Mouse (Mus musculus): Measurements from ENCODE around the gene Misp. TPM values are rescaled to one million over a fixed set of nuclear protein-coding genes. Genes with fewer than 3 reads are reported as not detected.
A peak's percentile ranks its signal among the peaks of the same experiment; 100 is the strongest.

Gene Misp
- total RNA-seq, 4 experiments from 2014 or later = not detected

DNA sequence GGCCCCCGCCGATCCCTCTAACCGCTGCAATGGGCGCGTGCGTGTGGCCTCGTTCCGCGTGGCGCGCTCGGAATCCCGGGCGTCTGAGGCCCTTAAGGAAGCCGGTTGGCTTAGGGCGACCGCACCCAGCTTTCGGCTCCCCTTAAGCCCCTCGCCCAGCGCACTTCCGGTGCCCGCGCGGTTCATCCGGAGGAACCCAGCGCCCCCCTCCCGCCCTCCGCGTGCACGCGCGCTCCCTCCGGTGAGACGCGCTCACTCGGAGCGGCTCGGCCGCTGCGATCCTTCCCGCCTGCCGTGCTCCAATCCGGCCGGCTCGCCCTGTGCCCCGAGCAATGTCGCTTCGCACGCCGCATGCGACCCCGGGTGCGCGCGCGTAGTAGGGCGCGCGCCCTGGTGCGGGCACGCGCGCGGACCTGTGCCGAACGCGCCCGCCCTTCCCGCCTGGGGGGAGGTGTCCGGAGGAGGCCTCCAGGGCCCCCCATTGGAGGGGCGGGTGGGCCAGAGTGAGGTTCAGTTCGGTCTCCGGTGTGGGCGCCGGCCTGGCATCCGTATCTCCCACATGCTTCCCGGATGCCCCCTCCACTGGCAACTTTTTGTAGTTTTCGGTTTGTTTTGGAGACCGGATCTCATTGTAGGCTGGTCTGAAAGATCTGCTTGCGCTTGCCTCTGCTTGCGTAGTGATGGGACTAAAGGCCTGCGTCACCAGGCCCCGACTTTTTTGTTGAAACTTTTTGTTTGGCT is 34.2 kb downstream of the Misp start:
- DNase-seq (ENCODE audit: low spot score in 2 of 2) = peak in 1 of 2 experiments; percentile 50

DNA sequence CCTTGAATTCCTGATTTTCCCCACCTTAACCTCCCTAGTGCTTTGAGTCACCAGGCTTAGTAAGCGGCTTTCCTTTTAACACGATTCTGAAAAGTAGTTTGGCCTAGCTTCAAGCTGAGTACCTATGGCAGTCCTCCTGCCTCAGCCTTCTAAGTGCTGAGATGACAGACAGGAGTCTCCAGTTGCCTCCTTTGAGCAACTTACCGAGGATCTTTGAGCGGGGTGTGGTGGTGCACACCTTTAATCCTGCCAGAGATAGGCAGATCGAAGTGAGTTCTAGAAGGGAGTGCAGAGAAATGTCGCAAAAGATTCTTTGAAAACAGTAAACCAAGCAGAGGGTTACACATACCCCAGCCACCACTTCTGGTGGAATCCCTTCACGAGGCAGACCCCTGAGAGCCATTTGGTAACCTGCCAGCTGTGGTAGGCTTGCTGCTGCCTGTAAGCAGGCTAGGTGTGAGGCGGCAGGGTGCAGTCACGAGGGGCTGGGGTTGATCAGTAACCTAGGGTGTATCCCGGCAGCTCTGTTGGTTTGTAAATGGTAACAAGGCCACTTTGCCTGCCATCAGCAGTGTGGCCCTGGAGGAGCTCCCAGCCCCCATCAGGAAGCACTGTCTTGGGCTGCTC is 34.9 kb downstream of the Misp start:
- DNase-seq (ENCODE audit: low spot score in 2 of 2) = no peak

DNA sequence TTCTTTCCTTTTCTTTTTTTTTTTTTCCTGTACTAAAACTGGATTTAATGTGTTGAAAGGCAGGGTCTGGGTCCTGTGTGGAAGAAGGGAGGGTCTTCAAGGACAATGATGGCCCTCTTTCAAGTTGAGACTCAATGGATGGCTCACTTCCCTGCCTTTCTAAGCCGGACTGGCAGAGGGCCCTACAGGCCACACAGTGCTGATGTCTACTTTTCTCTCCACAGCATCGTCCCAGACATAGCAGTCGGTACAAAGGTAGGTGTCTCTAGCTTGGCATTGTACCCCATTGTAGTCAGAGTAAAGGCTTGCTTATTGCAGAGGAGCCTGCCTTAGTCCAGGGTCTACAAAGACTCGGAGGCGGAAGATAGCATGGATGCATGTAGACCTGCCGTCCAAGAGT is 35.5 kb downstream of the Misp start:
- DNase-seq (ENCODE audit: low spot score in 2 of 2) = no peak

DNA sequence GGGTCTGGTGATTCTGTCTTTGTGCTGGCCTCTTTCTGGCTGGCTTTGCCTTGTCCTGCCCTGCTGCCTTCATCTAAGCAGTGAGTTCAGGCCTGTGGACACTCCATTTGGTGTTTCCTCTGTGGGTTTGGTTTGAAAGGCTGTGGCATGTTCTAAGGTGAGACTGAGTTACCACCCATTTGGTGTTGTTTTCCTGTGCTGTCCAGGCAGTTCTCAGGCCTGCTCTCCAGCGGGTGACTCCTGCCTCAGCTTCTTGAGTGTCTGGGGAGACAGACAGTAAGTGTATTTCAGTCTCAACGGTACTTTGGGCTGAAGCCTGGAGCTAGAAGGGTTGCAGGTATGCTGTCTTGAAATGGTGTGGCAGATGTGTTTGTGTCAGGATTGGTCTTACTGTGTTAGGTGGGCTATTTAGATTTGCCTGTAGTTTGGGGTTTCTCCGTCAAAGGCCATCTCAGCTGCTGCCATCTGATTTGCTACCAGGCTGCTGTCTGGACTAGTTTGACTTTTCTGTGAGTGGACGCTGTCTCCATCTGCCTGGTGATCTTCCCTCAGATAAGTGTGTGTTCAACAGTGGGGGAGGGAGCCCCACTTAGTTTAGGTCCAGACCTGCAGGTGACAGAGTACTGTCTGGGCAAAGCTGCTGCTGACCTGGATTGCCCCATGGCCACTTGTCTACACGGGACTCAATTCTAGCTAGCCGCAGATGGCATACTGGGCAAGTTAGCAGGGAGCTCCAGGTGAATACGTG is 36.1 kb downstream of the Misp start:
- DNase-seq (ENCODE audit: low spot score in 2 of 2) = no peak

DNA sequence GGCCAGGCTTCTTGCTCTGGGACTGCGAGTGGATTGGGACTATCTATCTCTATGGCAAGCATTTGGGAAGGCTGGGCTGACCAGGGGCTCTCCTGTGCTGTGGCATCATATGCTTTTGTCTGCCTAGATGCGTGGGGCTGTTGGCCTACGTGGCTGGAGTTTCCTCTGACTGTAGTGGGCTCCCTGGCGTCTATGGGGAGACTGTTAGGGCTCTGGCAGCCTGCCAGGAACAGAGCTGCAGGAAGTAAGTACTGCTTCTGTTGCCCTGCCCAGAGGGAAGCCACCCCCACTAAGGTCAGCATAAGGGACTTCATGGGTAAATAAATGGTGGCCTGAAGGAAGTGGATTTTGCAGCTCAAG is 36.6 kb downstream of the Misp start:
- DNase-seq (ENCODE audit: low spot score in 2 of 2) = peak in 1 of 2 experiments; percentile 58

DNA sequence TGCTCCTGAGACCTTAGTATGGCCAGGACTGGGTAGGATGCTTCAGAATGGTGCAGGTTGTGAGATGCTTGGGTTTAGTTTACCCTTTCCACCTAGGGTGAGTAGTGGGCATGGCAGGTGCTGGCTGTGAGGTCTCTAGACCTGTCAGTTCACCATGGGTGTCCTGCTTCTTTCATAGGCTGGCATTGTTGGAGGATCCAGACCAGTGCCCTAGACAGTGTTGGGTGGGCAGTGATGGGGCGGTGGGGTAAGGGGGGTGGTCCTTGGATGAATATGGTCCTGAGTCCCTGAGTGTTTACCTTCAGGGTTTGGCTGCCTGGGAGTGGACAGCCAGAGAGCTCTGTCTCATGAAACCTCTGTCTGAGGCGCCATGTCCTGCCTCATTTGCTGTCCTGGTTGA is 37.1 kb downstream of the Misp start:
- no peak for DNase-seq (ENCODE audit: low spot score in 2 of 2)

DNA sequence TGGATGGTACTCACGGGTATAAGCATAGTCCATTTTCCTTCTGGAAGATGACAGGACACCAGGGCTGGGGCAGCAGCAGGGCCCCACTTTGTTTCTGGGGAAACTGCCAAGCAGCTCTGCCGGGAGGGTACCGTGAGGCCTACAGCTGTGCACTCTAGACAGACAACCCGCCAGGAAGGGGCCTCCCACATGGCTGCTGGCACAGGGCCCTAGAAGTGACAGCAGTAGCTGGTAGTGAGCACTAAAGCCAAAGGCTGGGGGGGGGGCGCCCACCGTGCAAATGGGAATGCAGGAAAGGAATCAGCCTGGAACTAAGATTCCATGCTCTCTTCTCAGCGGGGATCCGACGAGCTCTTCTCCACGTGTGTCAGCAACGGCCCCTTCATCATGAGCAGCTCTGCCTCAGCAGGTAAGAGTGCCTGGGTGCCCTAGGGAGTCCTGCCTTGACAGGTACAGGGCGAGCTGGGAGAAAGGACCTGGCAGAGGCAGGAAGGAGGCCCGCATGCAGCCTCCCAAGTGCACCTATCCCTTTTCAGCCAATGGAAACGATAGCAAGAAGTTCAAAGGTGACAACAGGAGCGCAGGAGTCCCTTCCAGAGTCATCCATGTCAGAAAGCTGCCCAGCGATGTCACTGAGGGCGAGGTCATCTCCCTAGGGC is 37.8 kb downstream of the Misp start:
- DNase-seq (ENCODE audit: low spot score in 2 of 2) = no peak

DNA sequence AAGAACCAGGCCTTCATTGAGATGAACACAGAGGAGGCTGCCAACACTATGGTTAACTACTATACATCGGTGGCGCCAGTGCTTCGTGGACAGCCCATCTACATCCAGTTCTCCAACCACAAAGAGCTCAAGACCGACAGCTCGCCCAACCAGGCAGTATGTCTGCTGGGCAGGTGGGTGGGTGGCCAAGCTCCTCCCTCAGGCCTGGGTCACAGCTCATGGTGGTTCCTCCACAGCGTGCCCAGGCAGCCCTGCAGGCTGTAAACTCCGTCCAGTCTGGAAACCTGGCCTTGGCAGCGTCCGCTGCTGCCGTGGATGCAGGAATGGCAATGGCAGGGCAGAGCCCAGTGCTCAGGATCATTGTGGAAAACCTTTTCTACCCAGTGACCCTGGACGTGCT is 38.3 kb downstream of the Misp start:
- DNase-seq (ENCODE audit: low spot score in 2 of 2) = no peak

DNA sequence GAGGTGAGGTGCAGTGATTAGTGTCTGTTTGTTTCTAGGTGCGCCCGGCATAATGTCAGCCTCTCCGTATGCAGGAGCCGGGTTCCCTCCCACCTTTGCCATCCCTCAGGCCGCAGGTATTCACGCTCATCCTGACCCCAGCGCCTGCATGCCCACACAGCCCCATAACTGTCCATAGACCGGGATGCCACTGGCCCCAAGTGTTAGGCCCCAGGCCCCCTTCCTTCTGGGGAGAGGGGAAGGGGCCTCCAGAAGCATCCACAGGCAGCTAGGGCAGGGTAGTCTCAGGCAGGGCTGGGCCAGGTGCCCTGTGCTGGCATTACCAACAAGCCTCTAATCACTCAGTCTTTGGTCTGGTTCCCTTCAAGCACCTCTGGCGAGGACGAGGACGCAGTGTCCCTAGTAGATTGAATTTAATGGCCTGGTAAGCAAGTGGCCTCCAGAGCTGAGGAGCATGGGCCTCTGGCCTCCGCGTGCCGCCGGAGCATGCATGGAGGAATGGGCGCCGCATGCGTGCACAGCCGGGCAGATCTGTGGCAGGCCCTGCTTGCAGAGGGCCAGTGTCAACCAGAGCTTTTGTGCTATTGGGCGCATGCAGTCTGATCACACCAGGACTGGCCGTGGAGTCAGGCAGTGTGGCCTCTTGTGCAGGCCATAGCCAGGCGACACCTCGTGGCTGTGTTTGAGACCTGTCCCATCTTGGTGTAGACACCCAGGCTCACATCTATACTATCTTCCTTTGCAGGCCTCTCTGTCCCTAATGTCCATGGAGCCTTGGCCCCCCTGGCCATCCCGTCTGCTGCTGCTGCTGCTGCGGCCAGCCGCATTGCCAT is 39.5 kb downstream of the Misp start:
- DNase-seq (ENCODE audit: low spot score in 2 of 2) = no peak

DNA sequence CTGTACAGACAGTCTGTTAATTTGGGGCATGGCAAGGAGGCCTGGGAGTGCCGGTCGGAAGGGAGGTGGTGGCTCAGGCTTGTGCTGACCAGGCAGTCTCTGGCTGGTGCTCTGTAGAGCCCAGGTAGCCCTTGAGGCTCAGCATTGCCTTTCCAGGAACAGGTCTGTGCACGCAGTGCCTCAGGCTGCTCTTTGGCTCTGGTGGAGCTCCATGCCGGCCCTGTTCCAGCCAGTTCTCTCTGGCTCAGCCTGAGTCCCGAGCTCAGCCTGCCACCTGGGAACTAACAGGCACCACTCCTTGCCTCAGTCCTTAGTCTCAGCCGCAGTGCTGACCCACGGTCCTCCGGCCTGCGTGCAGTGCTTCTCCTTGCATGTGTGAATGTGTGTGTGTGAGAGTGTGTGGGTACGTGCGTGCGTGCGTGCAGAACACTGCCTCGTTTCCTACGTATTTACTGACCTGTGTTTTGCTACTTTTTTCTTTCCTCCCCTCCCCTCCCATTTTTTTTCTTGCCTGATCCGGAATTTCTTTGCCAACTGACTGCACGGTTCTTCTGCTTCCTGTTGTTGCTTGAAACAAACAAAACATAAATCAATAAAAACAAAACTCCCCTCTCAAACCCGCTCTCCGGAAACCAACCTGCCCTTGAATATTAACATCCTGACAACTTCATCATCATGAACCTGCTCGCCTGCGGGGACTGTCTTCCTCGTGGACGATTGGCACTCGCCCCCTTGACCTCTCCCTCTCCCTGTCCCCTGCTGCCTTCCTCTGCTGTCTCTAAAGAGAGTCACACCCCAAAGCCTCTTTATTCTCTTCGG is 40.6 kb downstream of the Misp start:
- DNase-seq (ENCODE audit: low spot score in 2 of 2) = no peak

DNA sequence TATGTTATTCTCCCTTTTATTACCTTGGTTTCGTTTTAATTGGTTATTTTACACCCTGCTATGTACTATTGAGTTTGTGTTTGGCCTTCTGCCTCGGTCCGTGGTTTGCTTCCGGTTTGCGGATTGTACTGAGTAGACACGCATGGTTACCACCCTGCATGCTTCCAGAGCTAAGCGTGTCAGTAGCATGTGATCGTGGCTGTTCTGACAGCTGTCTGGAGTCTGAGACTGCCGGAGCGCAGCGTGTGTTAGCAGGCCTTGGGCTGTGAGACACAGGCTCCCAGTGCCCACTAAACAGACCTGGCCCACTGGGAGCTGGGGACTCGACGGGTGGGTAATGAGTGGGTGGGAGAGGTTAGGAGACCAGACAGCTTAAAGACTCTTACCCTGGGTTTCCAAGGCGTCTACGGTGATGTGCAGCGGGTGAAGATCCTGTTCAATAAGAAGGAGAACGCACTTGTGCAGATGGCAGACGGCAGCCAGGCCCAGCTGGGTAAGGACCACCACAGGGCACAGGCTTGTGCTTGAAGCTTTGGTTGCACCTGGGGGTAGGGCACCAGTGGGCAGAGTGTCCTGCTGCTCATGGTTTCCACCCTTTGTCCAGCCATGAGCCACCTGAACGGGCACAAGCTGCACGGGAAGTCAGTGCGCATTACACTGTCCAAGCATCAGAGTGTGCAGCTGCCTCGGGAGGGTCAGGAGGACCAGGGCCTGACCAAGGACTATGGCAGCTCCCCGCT is 41.4 kb downstream of the Misp start:
- DNase-seq (ENCODE audit: low spot score in 2 of 2) = no peak

DNA sequence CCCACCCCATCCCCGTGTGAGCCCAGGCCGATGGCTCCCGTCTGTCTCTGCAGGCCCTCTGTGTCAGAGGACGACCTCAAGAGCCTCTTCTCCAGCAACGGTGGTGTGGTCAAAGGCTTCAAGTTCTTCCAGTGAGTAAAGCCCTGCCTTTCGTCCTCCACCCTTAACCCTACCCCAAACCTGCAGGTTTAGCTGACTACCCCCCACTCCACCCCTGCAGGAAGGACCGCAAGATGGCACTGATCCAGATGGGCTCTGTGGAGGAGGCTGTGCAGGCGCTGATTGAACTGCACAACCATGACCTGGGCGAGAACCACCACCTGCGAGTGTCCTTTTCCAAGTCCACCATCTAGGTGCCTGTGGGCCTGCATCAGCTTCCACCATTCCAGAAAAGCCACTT is 42.1 kb downstream of the Misp start:
- DNase-seq (ENCODE audit: low spot score in 2 of 2) = no peak

DNA sequence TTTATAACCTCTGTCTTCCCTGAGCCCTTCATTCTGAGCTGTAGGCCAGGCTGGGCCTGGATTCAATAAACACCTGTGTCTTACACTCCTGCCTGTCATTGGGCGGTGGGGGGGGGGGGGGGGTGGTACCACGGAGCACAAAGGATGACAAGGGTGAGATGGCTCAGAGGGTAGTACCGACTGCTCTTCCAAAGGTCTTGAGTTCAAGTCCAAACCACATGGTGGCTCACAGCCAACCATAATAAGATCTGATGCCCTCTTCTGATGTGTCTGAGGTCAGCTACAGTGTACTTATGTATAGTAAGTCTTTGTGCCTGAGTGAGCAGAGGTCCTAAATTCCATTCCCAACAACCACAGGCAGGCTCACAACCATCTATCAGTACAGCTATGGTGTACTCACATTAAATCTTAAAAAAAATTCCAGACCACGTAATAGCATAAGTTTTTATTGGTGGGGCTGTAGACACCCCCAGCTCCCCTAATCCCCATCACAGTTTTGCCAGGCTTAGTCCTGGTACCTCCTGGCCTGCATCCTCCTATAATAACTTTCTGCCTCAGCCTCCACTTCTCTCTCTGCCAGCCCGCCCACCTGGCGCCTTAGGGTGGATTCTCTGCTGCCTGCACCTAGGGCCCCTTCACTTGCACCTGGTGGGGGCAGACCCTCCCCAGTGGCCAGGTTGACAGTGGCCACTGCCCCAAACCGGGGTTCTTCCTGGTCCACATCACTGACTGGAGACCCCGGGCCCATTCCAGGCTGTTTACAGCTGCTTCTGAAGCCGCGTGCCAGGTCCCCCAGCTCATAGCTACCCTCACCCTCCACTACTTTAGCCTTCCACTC is 43.8 kb downstream of the Misp start:
- DNase-seq (ENCODE audit: low spot score in 2 of 2) = no peak

DNA sequence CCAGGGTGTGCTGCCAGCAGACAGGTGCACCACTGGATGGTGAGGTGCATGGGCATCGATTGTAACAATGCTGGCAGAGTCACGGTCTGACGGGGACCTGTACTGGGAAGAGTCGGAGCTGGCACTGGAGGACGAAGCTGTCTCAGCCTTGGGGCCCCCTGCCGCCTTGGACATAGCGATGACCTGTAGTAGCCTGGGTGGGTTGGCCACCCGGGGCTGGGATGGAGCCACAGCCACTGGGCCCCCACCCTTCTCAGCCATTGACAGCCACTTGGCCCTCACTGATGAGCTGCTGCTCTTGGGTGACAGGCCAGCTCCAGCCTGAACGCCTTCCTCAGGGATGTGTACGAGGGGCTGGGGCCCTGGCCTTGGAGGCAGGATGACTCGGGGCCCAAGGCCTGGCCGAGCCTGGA is 44.4 kb downstream of the Misp start:
- DNase-seq (ENCODE audit: low spot score in 2 of 2) = no peak

DNA sequence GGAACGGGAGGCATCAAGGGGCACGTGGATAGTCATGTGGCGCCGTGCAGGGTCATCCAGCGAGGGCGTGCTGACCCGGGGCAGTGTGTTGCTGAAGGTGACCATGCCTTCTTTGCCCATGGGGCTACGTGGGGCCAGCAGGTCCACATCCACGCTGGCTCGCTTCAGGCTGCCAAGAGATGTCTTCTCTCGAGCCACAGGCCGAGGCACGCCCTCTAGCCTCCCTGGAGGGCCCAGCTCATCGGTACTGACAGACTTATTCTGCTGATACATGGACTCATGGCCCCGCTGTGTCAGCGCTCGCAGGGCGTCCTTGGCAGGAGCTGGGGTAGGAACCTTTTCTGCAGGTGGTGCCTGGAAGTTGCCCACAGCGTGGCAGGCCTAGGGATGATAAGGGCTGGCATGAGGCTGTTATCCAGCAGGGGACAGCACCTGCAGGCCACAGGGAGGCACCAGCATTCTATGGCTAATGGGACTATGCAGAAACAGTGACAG is 45.1 kb downstream of the Misp start:
- no peak for DNase-seq (ENCODE audit: low spot score in 2 of 2)

DNA sequence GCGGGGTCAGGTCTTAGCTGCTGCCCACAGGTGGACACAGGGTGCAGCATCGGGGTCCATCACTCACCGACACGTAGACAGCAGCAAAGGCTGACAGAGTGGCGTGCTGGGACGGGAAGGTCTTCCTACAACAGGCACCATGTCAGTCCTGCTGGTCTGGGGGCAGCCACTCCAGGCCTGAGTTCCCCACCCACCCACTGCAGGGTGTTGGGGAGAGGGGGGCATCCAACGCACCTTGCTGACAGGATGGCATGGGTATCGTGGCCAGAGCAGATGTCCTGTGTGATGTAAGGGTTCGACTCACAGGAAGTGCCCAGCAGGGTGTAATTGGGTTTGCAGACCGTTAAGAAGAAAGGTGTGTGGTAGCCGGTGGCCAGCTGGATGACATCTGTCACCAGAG is 45.8 kb downstream of the Misp start:
- no peak for DNase-seq (ENCODE audit: low spot score in 2 of 2)

DNA sequence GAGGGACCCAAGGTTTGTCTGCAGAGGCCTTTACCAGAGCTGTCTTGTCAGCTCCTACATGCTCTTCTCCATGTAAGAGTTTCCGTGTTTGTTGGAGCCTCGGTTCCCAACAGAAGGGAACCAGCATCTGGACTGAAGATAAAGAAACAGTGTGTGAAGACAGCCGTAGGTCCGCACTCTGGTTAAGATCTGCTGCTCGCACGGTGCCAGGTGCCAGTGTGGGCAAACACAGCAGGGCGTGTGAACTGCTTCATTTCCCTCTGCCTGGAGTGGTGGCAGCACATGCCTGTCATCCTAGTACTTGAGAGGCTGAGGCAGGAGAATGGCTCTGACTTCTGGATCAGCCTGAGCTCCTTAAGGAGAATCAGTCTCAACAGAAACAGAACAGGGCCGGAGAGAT is 51.1 kb downstream of the Misp start:
- no peak for DNase-seq (ENCODE audit: low spot score in 2 of 2)

DNA sequence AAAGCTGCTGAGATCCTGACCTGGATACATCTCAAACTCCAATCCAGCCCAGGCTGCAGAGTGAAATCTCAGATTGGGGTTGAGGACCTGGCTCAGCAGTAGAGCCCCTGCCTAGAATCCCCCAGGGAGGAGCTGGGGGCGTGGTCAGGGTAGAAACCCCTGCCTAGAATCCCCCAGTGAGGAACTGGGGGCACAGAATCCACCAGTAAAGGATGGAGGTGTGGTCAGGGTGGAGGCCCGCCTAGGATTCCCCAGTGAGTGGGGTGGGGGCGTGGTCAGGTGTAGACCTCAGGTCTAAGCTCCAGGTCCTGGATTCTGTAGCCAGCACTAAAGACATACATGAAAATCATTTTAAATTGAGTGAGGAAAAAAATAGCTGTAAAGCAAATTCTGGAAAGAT is 52.1 kb downstream of the Misp start:
- DNase-seq (ENCODE audit: low spot score in 2 of 2) = no peak

DNA sequence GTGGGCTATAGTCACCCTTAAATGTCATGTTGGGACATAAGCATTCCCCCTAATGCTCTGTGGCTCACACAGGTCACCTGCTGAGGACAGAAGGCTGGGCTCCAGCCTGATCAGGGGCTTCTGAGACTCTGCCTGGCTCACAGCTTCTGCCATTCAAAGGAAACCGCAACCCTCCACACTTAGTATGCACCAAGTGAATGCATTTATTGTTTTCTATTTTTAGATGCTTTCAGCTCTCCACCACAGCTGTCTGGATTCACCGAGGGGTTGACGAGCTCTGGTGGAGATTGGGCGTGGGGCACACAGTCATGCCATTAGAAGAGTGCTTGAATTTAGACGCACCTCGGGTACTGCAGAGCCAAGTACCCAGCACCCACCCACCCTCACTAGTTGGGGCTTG is 52.5 kb downstream of the Misp start:
- no peak for DNase-seq (ENCODE audit: low spot score in 2 of 2)

All from gastrocnemius, adult 8-10 months (tissue).